Mouse (Mus musculus) lung, adult 2 months (tissue): ENCODE results near the gene Tmem121. TPM values are rescaled to one million over a fixed set of nuclear protein-coding genes. Genes with fewer than 3 reads are reported as not detected.

Source experiments
- DNase-seq: peaks from one replicate; pipeline ENCODE4 v3.0.0; 2022
- H3K4me1 ChIP-seq: fragments of 200-500 bp; 2 replicates; pipeline ENCODE4 v1.6.1; 2011; ENCODE audit warnings: low read length; ENCODE audit not compliant: control insufficient read depth, insufficient read depth
- H3K4me3 ChIP-seq: fragments of 200-500 bp; replicated peaks from 2 replicates; pipeline ENCODE3; 2011; ENCODE audit warnings: low read depth, mild to moderate bottlenecking, control low read depth, low read length; ENCODE audit errors: extremely low read depth
- CTCF ChIP-seq: fragments of 200-500 bp; IDR thresholded peaks from 2 replicates; pipeline ENCODE4 v1.5.1; 2011; ENCODE audit warnings: mild to moderate bottlenecking, low read length, control low read depth; ENCODE audit not compliant: insufficient read depth
- POLR2A ChIP-seq: fragments of 200-500 bp; IDR thresholded peaks from 2 replicates; pipeline ENCODE4 v1.6.1; 2011; ENCODE audit warnings: low read depth, mild to moderate bottlenecking, control low read depth, low read length, borderline replicate concordance; ENCODE audit errors: extremely low read depth
- WGBS: fragments of 180-500 bp; shearing (Covaris S2); methylation state at CpG from one replicate; pipeline ENCODE4 v1.1.7; 2018; 5-methylcytosine and 5-hydroxymethylcytosine counted together
- polyA plus RNA-seq: library from polyadenylated mRNA; depleted of rRNA; stranded (reverse); fragments of >200 nt; gene quantifications from 2 replicates; pipeline ENCODE4 v1.2.3, GENCODE M21; 2012

Tmem121 gene
- polyA plus RNA-seq, 1 experiment = 0.52 TPM

DNA sequence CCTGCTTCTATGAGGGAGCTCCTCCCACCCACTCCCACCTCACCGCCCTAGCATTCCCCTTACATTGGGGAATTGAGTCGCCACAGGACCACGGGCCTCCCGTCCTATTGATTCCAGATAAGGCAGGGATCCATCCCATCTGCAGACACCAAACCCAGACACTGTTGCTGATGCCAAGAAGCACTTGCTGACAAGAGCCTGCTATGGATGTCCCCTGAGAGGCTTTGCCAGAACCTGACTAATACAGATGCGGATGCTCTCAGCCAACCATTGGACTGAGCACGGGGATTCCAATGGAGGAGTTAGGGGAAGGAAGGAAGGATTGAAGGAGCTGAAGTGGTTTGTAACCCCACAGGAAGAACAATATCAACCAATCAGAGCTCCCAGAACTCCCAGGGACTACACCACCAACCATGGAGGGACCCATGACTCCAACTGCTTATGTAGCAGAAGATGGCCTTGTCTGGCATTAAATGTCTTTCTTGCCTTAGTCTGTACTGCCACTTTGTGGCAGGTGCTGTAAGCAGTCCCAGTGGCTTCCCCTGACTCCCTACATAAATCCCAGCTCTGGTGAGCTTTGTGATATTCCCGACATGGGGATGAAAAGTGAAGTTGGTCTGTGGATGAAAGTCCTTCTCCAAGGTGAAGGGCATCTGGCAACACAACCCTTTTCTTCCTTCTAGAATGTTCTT lies 19.7 kb downstream of the Tmem121 start:
- no peak overlapping the region for H3K4me3 ChIP-seq
- WGBS = 82% methylated on average over 7 of the region's 7 CpGs
- no peaks in the 10 kb centered on the region for H3K4me1 ChIP-seq
- TF ChIP-seq POLR2A = no peak
- TF ChIP-seq CTCF = no peak
- no peak for DNase-seq

DNA sequence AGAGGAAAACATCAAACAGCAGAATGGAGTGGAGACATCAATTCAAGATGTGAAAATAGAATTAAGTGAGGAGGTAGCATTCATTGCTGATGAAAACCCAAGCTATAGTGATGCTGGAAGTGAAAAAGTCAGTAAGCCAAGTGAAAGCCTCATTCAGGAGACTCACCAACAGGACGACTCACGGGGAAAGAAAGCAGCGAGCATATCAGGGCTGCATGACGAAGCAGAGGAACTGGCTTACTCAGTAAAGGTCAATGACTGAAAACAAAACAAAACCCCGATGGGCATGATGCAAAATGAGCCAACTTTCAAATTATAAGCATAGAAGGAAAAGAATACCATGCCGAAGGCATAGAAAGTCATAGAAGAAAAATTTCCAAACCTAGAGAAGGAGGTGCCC lies 22.0 kb downstream of the Tmem121 start:
- H3K4me1 ChIP-seq = no peaks in the 10 kb centered on the region
- no peak for DNase-seq
- 65% methylated on average over 6 of the region's 6 CpGs for WGBS
- H3K4me3 ChIP-seq = no peak overlapping the region
- TF ChIP-seq POLR2A (no peak), CTCF (no peak)

DNA sequence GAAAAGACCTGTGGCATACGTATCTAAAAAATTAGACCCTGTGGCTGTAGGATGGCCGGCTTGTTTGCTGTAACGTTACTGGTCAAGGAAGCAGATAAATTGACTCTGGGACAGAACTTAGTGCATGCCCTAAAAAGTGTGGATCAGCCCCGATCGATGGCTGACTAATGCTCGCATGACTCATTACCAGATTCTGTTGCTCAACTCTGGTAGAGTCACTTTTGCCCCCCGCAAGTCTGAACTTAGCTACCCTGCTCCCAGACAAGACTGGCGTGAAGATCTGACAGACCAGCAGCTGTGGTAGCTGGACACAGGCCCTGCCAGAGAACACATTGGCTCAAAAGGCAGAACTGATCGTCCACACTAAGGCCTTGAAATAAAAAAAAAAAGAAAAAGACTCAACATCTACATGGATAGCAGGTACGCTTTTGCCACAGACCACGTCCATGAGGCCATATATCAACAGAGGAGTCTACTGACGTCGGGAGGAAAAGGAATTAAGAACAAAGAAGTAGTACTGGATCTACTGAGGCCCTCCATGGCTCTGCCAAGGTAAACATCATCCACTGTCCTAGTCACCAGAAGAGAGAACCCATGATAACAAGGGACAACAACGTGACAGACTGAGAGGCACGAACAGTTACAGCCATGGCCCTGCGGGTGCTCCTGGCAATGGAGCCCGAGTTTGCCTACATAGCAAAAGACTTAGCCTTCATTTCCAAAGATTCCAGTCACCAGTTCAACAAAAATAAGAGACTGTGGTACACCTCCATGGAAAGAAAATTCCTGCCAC lies 25.1 kb downstream of the Tmem121 start:
- no peak for DNase-seq
- 75% methylated on average over 17 of the region's 17 CpGs for WGBS
- H3K4me1 ChIP-seq = no peaks in the 10 kb centered on the region
- TF ChIP-seq POLR2A (no peak), CTCF (no peak)
- H3K4me3 ChIP-seq = no peak overlapping the region

DNA sequence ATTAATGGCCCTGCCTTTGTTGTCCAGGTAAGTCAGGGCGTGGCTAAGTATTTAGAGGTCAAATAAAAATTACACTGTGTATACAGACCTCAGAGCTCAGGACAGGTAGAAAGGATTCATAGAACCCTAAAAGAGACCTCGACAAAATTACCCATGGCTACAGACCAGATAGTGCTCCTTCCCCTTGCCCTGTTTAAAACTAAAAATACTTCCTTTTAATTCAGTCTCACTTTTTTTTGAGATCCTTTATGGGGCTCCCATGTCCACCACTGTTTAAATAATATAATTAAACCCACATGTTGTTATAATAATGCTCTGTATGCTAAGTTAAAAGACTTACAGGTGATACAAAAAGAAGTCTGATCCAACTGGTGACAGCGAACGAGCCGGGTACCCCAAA lies 26.0 kb downstream of the Tmem121 start:
- WGBS = 81% methylated on average over 5 of the region's 5 CpGs
- DNase-seq = no peak
- Histone ChIP-seq H3K4me1 (no peaks in the 10 kb centered on the region), H3K4me3 (no peak overlapping the region)
- TF ChIP-seq CTCF (no peak), POLR2A (no peak)

DNA sequence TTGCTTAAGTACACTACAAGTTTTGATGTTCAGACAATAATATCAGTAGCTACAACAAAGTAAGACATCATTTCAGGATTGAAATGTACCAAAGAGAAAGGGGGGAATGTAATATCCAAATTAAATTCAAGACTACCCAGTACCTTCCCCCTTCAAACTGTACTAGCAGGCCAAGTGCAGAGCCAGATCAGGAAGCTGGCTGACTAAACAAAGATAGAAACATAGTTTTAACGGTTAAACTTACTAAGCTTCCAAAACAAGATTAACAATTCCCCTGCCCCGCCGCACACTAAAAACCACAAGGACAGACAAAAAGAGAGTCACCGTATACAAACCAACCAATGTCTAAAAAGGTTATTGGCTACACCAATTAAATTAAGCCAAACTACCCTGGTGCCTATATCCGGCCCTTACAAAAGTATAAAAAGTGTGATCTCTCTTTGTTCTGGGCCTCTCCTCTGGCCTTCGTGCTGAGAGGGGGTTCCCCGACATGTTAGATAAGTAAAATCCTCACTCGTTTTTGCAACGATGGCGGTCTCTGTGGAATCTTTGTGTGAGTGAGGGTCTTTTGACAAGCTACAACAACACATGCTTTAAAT lies 26.7 kb downstream of the Tmem121 start:
- Histone ChIP-seq H3K4me3 (no peak overlapping the region), H3K4me1 (no peaks in the 10 kb centered on the region)
- WGBS = 79% methylated on average over 10 of the region's 10 CpGs
- TF ChIP-seq POLR2A (no peak), CTCF (no peak)
- no peak for DNase-seq

DNA sequence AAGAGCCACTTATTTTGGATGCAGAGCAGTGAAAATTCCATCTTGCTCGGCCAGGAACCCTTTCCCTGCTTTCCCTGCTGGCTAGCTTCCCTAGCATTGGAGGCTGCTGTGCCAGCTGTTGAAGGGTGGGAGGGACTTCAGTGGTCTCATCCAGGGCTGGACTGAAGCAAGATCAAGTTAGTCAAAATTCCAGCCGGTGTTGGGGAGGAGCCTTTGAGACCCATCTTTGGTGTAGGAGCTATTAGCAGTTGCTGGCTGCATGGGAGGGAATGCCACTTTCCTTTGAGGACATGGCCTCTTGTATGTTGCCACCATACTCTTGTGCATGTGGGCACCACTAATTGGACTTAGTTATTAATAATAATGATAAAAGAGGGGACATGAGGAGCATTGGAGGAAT lies 27.5 kb downstream of the Tmem121 start:
- WGBS = 60% methylated on average over 2 of the region's 2 CpGs
- no peak for TF ChIP-seq CTCF
- no peak for TF ChIP-seq POLR2A

DNA sequence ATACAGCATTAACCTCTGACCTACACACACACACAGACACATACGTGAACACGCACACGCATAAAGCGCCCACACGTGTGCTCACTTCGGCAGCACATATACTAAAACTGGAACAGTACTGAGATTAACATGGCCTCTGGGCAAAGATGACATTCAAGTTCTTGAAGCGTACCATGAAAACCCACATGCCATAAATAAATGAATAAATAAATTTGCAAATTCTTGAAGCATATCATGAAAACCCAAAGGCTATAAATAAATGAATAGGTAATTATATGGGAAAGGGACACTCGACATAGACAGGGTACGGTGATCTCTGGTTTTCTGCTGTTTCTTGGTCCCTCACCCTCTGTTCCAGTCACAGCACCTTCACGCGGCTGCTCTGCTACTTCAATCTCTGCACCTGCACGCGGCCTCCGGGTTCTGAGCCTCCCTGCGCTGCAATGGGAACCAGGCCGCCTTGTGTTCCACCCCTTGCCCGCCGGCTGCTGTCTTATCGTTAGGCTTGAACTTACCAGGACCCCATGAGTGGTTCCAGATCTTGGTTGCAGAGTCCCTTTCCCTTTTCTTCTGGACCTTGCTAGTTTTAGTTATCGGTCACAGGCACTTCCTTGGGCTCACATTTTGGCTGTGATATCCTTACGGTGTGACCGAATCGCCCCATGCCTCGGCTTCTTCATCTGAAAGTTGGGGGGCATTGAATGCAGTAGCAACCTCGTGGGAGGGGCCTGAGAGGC lies 28.5 kb downstream of the Tmem121 start:
- no peak for TF ChIP-seq POLR2A
- no peak for TF ChIP-seq CTCF
- DNase-seq = no peak

More for the DNA sequence above, 27.5 kb downstream of the Tmem121 start:
- no peak overlapping the region for H3K4me3 ChIP-seq
- no peak for DNase-seq
- H3K4me1 ChIP-seq = no peaks in the 10 kb centered on the region

DNA sequence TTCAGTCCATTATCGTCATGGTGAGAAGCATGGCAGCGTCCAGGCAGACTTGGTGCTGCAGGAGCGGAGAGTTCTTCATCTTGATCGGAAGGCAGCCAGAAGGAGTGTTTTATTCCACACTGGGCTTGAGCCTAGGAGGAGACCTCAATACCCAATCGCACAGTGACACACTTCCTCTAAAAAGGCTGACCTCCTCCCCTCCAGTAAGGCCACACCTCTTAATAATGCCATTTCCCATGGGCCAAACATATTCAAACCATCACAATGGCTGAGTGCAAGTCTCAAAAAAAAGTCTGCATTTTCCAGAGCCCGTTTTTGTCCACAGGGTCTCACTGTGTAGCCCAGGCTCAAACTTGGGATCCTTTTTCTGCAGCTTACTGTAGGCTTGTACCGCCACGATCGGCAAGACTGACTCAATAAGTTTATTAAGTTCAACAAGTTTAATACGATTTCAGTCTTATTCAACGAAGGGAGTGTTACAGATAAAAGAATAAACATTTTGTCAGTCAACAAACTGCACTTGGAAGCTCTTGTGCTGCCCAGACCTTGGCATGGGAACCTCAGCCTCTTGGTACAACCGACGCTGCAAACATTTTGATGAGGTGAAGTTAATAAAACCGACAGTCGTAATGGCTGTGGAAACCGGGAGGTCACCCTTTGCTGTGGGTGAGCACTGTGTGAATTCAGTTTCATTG lies 29.4 kb downstream of the Tmem121 start:
- TF ChIP-seq CTCF (no peak), POLR2A (no peak)
- DNase-seq = no peak
- 65% methylated on average over 16 of the region's 16 CpGs for WGBS
- Histone ChIP-seq H3K4me1 (no peaks in the 10 kb centered on the region), H3K4me3 (no peak overlapping the region)

More for the DNA sequence above, 28.5 kb downstream of the Tmem121 start:
- H3K4me3 ChIP-seq = no peak overlapping the region
- 85% methylated on average over 25 of the region's 25 CpGs for WGBS
- H3K4me1 ChIP-seq = no peaks in the 10 kb centered on the region
